Mouse (Mus musculus): ENCODE results near the gene Arl13a. TPM values are rescaled to one million over a fixed set of nuclear protein-coding genes. Genes with fewer than 3 reads are reported as not detected.

The Arl13a gene
- polyA plus RNA-seq, 1 experiment = not detected

DNA sequence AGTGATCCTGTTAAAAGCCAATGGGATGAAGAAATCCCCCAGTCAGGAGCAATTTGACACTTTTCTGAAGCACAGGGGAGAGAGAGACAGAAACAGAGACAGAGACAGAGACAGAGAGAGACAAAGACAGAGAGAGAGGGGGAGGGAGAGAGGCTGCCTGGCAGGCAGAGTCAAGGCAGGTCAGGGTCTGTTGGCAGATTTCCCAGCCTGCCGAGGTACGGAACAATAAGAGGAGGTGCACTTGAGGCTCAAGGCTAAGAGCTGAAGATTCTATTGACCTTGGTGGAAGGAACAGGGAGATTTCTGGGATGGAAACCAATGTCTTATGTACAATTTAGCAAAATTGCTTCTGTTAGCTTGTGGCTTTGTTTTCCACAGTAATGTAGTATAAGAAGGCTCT is 60.9 kb downstream of the Arl13a start:
- Histone ChIP-seq H3K27ac (ENCODE audit: insufficient read depth, low read depth, low read length) (no peak overlapping the region), H3K4me3 (ENCODE audit: insufficient read depth, low read depth, low read length) (no peak overlapping the region), H3K4me1 (ENCODE audit: control insufficient read depth, insufficient read depth, low read length) (no peaks in the 10 kb centered on the region)
- TF ChIP-seq POLR2A (IDR thresholded peaks at IDR 0.05; ENCODE audit: insufficient read depth, low read depth, low read length) (no peak), CTCF (IDR thresholded peaks at IDR 0.05; ENCODE audit: insufficient read depth, low read depth, low read length) (no peak)
- WGBS = 45% methylated on average over 2 of the region's 2 CpGs

Other genes with a start within 250 kb of the Arl13a start
- not detected in 2 replicates for gene Sytl4, start 205.7 kb upstream of the Arl13a start, polyA plus RNA-seq (2012; ENCODE audit: insufficient read depth, insufficient read length, low replicate concordance, missing spikeins)
- not detected in 2 replicates for gene Cstf2, start 128.3 kb upstream of the Arl13a start, polyA plus RNA-seq (2012; ENCODE audit: insufficient read depth, insufficient read length, low replicate concordance, missing spikeins)
- not detected in 2 replicates for gene Xkrx, start 25.4 kb upstream of the Arl13a start, polyA plus RNA-seq (2012; ENCODE audit: insufficient read depth, insufficient read length, low replicate concordance, missing spikeins)
- gene Nox1, start 34.5 kb downstream of the Arl13a start, polyA plus RNA-seq (2012; ENCODE audit: insufficient read depth, insufficient read length, low replicate concordance, missing spikeins) = not detected in 2 replicates
- not detected in 2 replicates for gene Trmt2b, start 89.5 kb downstream of the Arl13a start, polyA plus RNA-seq (2012; ENCODE audit: insufficient read depth, insufficient read length, low replicate concordance, missing spikeins)
- gene Tmem35a, start 107.7 kb downstream of the Arl13a start, polyA plus RNA-seq (2012; ENCODE audit: insufficient read depth, insufficient read length, low replicate concordance, missing spikeins) = not detected in 2 replicates
- gene Cenpi, start 120.6 kb downstream of the Arl13a start, polyA plus RNA-seq (2012; ENCODE audit: insufficient read depth, insufficient read length, low replicate concordance, missing spikeins) = not detected in 2 replicates
- 327 TPM in 1 of 2 replicates, not detected in the other for gene Drp2, start 217.1 kb downstream of the Arl13a start, polyA plus RNA-seq (2012; ENCODE audit: insufficient read depth, insufficient read length, low replicate concordance, missing spikeins)

All from olfactory bulb, adult 2 months (tissue).